Mouse (Mus musculus) testis, adult 2 months (tissue): Measurements from ENCODE around the gene Ifng.

Source experiments
- CTCF ChIP-seq: fragments of 200-500 bp; IDR thresholded peaks from 2 replicates; pipeline ENCODE4 v1.5.1; 2012; ENCODE audit warnings: low read depth, mild to moderate bottlenecking, inconsistent platforms, low read length, moderate library complexity; ENCODE audit not compliant: control insufficient read depth, insufficient read depth, insufficient replicate concordance
- POLR2A ChIP-seq: fragments of 200-500 bp; IDR thresholded peaks from 2 replicates; pipeline ENCODE4 v1.6.1; 2012; ENCODE audit warnings: low read depth, mild to moderate bottlenecking, inconsistent platforms, low read length, moderate library complexity; ENCODE audit not compliant: control insufficient read depth

- TF ChIP-seq POLR2A: no peak
- no peak for TF ChIP-seq CTCF
Measured at GRCm38 (mm10) chr10:118469047-118469446, 28.2 kb downstream of the Ifng start.
